Mouse (Mus musculus): ENCODE measurements around the gene Dcbld2. TPM values are rescaled to one million over a fixed set of nuclear protein-coding genes. Genes with fewer than 3 reads are reported as not detected.
A peak's percentile ranks its signal among the peaks of the same experiment; 100 is the strongest.

Dcbld2 gene
- polyA plus RNA-seq, 1 experiment from 2014 or later = 1.1 TPM

- Histone ChIP-seq H3K36me3 (no peaks in the 10 kb centered on the region), H3K9me3 (replicated peaks) (no peaks in the 10 kb centered on the region), H3K4me3 (replicated peaks) (peak overlapping the region; percentile 84), H3K4me1 (replicated peaks) (peaks cover 17% of the 10 kb centered on the region), H3K4me2 (peak overlapping the region; percentile 97), H3K9ac (peak overlapping the region; percentile 85), H3K27me3 (peaks cover 40% of the 10 kb centered on the region), H3K27ac (0 out of 2 replicates have a peak overlapping the region, but pooled peaks have one; percentile 43)
- WGBS (ENCODE audit: insufficient replicate concordance) = under 1% methylated on average over 88 of the region's 89 CpGs
- ATAC-seq (ENCODE audit: low read depth) (peak; percentile 44; the same call in 1 of the 2 replicates), DNase-seq (peak; percentile 33)
These were observed 441 bp downstream of the Dcbld2 start for GRCm38 (mm10) chr16:58408487-58409281.

GRCm38 (mm10) chr16:58409825-58410224 is 1.6 kb downstream of the Dcbld2 start:
- no peak overlapping the region for H3K27ac ChIP-seq
- peak overlapping the region; percentile 85 for H3K9ac ChIP-seq
- H3K27me3 ChIP-seq = peaks cover 40% of the 10 kb centered on the region
- no peaks in the 10 kb centered on the region for H3K36me3 ChIP-seq
- ATAC-seq (ENCODE audit: low read depth) = no peak
- peak overlapping the region; percentile 97 for H3K4me2 ChIP-seq
- H3K4me3 ChIP-seq (replicated peaks) = peak overlapping the region; percentile 84
- no peak for DNase-seq
- H3K9me3 ChIP-seq (replicated peaks) = no peaks in the 10 kb centered on the region
- peaks cover 17% of the 10 kb centered on the region for H3K4me1 ChIP-seq (replicated peaks)
- 63% methylated on average over 7 of the region's 7 CpGs for WGBS (ENCODE audit: insufficient replicate concordance)

- no peak overlapping the region for H3K4me3 ChIP-seq (replicated peaks)
- WGBS (ENCODE audit: insufficient replicate concordance) = 81% methylated on average over 4 of the region's 4 CpGs
These were observed 6.6 kb downstream of the Dcbld2 start for GRCm38 (mm10) chr16:58414801-58415200.

GRCm38 (mm10) chr16:58415500-58415899 is 7.3 kb downstream of the Dcbld2 start:
- ATAC-seq (ENCODE audit: low read depth) (no peak), DNase-seq (no peak)
- Histone ChIP-seq H3K4me1 (replicated peaks) (0 out of 2 replicates have a peak, but pooled peaks cover 3% of the 10 kb centered on the region), H3K4me3 (replicated peaks) (no peak overlapping the region), H3K27me3 (peaks cover 8% of the 10 kb centered on the region; the same call in 1 of the 2 replicates), H3K27ac (no peak overlapping the region), H3K9me3 (replicated peaks) (no peaks in the 10 kb centered on the region), H3K4me2 (no peak overlapping the region), H3K9ac (no peak overlapping the region), H3K36me3 (no peaks in the 10 kb centered on the region)
- WGBS (ENCODE audit: insufficient replicate concordance) = 82% methylated on average over 2 of the region's 2 CpGs

More at GRCm38 (mm10) chr16:58414801-58415200, 6.6 kb downstream of the Dcbld2 start:
- H3K27ac ChIP-seq = no peak overlapping the region
- H3K9ac ChIP-seq = no peak overlapping the region
- H3K27me3 ChIP-seq = peaks cover 11% of the 10 kb centered on the region
- H3K4me1 ChIP-seq (replicated peaks) = peaks cover 4% of the 10 kb centered on the region
- ATAC-seq (ENCODE audit: low read depth) (no peak), DNase-seq (no peak)
- no peaks in the 10 kb centered on the region for H3K36me3 ChIP-seq
- no peak overlapping the region for H3K4me2 ChIP-seq
- no peaks in the 10 kb centered on the region for H3K9me3 ChIP-seq (replicated peaks)

- ATAC-seq (ENCODE audit: low read depth) (no peak), DNase-seq (no peak)
- 60% methylated on average over 11 of the region's 11 CpGs for WGBS (ENCODE audit: insufficient replicate concordance)
- Histone ChIP-seq H3K4me3 (replicated peaks) (no peak overlapping the region), H3K4me1 (replicated peaks) (peaks cover 10% of the 10 kb centered on the region), H3K9me3 (replicated peaks) (no peaks in the 10 kb centered on the region), H3K36me3 (no peaks in the 10 kb centered on the region; the same call in 1 of the 2 replicates), H3K9ac (no peak overlapping the region), H3K27ac (no peak overlapping the region), H3K27me3 (no peaks in the 10 kb centered on the region), H3K4me2 (no peak overlapping the region)
These were observed 13.6 kb downstream of the Dcbld2 start for GRCm38 (mm10) chr16:58421696-58422354.

- Histone ChIP-seq H3K9me3 (replicated peaks) (no peaks in the 10 kb centered on the region), H3K36me3 (peaks cover under 1% of the 10 kb centered on the region), H3K27ac (no peak overlapping the region), H3K9ac (no peak overlapping the region), H3K27me3 (no peaks in the 10 kb centered on the region), H3K4me1 (replicated peaks) (no peaks in the 10 kb centered on the region), H3K4me2 (no peak overlapping the region), H3K4me3 (replicated peaks) (no peak overlapping the region)
- ATAC-seq (ENCODE audit: low read depth) (no peak), DNase-seq (no peak)
- WGBS (ENCODE audit: insufficient replicate concordance) = 74% methylated on average over 7 of the region's 7 CpGs
These were observed 22.0 kb downstream of the Dcbld2 start for GRCm38 (mm10) chr16:58430246-58430645.

- H3K4me2 ChIP-seq = no peak overlapping the region
- ATAC-seq (ENCODE audit: low read depth) = no peak
These were observed 24.1 kb downstream of the Dcbld2 start for GRCm38 (mm10) chr16:58432384-58432783.

GRCm38 (mm10) chr16:58444735-58445134 is 36.5 kb downstream of the Dcbld2 start:
- Histone ChIP-seq H3K9ac (no peak overlapping the region), H3K36me3 (no peaks in the 10 kb centered on the region), H3K9me3 (replicated peaks) (no peaks in the 10 kb centered on the region), H3K4me2 (no peak overlapping the region), H3K4me1 (replicated peaks) (peaks cover 15% of the 10 kb centered on the region), H3K27me3 (no peaks in the 10 kb centered on the region), H3K4me3 (replicated peaks) (no peak overlapping the region), H3K27ac (no peak overlapping the region)
- 46% methylated on average over 6 of the region's 6 CpGs for WGBS (ENCODE audit: insufficient replicate concordance)
- DNase-seq = no peak
- no peak for ATAC-seq (ENCODE audit: low read depth)

More at GRCm38 (mm10) chr16:58432384-58432783, 24.1 kb downstream of the Dcbld2 start:
- DNase-seq = no peak
- Histone ChIP-seq H3K27me3 (no peaks in the 10 kb centered on the region), H3K9ac (no peak overlapping the region), H3K36me3 (peaks cover 9% of the 10 kb centered on the region), H3K4me3 (replicated peaks) (no peak overlapping the region), H3K4me1 (replicated peaks) (no peaks in the 10 kb centered on the region), H3K9me3 (replicated peaks) (no peaks in the 10 kb centered on the region), H3K27ac (no peak overlapping the region)
- WGBS (ENCODE audit: insufficient replicate concordance) = 92% methylated on average over 1 of the region's 1 CpGs

- Histone ChIP-seq H3K4me3 (replicated peaks) (no peak overlapping the region), H3K9me3 (replicated peaks) (no peaks in the 10 kb centered on the region), H3K27ac (peak overlapping the region; percentile 15; the same call in 1 of the 2 replicates), H3K9ac (0 out of 2 replicates have a peak overlapping the region, but pooled peaks have one; percentile 23), H3K36me3 (peaks cover 7% of the 10 kb centered on the region), H3K4me1 (replicated peaks) (peaks cover 29% of the 10 kb centered on the region), H3K4me2 (no peak overlapping the region), H3K27me3 (no peaks in the 10 kb centered on the region)
- ATAC-seq (ENCODE audit: low read depth) (no peak), DNase-seq (no peak)
- 80% methylated on average over 4 of the region's 4 CpGs for WGBS (ENCODE audit: insufficient replicate concordance)
These were observed 38.3 kb downstream of the Dcbld2 start for GRCm38 (mm10) chr16:58446281-58447259.

GRCm38 (mm10) chr16:58449073-58449472 is 40.8 kb downstream of the Dcbld2 start:
- H3K4me3 ChIP-seq (replicated peaks) = no peak overlapping the region
- H3K9me3 ChIP-seq (replicated peaks) = no peaks in the 10 kb centered on the region
- H3K27ac ChIP-seq = peak overlapping the region; percentile 48
- 74% methylated on average over 4 of the region's 4 CpGs for WGBS (ENCODE audit: insufficient replicate concordance)
- H3K4me1 ChIP-seq (replicated peaks) = peaks cover 49% of the 10 kb centered on the region
- ATAC-seq (ENCODE audit: low read depth) (peak; percentile 64), DNase-seq (peak; percentile 26)
- no peak overlapping the region for H3K4me2 ChIP-seq
- H3K9ac ChIP-seq = no peak overlapping the region
- H3K27me3 ChIP-seq = no peaks in the 10 kb centered on the region
- H3K36me3 ChIP-seq = peaks cover 8% of the 10 kb centered on the region

All from liver, embryonic 13.5 days (tissue).